14 mouse cellular contexts compared by ENCODE assay signal in genomic region chr2:164923291-164923690, GRCm38 (mm10). TPM values are rescaled to one million over a fixed set of nuclear protein-coding genes. Genes with fewer than 3 reads are reported as not detected.
"Had no signal": no experiment of that assay in that cellular context is flagged by ENCODE, and none has a peak within 500 bp of the region (broad histone marks: within the 10 kb centered on the region; RNA-seq: fewer than 3 reads in every experiment).

No protein-coding gene starts in this region.

- DNase-seq: kidney, adult 8-10 months; kidney, postnatal 10 days; kidney, postnatal 4 days; liver; liver, embryonic 13.5 days; liver, postnatal 0 days; lung, postnatal 14 days had no signal

- H3K9ac ChIP-seq: limb, embryonic 12.5 days; liver, embryonic 13.5 days; liver, postnatal 0 days; lung, embryonic 15.5 days had no signal

- H3K4me2 ChIP-seq: limb, embryonic 12.5 days; liver, embryonic 13.5 days; lung, embryonic 15.5 days; midbrain, embryonic 11.5 days had no signal

- H3K4me1 ChIP-seq: liver, embryonic 13.5 days; lung, embryonic 15.5 days had no signal

- H3K4me3 ChIP-seq: layer of hippocampus, adult 2 months; limb, embryonic 12.5 days; liver, embryonic 13.5 days; lung, embryonic 15.5 days; megakaryocyte, embryonic 14.5 days had no signal

- ATAC-seq: liver, postnatal 0 days had no signal

- H3K27ac ChIP-seq: layer of hippocampus, adult 2 months; limb, embryonic 12.5 days; liver, embryonic 13.5 days; lung, embryonic 15.5 days; macrophage; stomach, postnatal 0 days had no signal

- H3K9me3 ChIP-seq: limb, embryonic 12.5 days; liver, embryonic 13.5 days; lung, embryonic 15.5 days; megakaryocyte, embryonic 14.5 days had no signal

- H3K27me3 ChIP-seq: limb, embryonic 12.5 days had no signal

RNA-seq across cellular contexts. Expression of gene Slc12a5, which starts 37.3 kb away (rescaled TPM):
- polyA plus RNA-seq: macrophage had no signal
